Mouse (Mus musculus) right cerebral cortex, adult 18-20 months (tissue): Measurements from ENCODE around the gene Ucn2.

Experiments
- DNase-seq: peaks from one replicate; pipeline ENCODE4 v3.0.0; 2022; ENCODE audit warnings: mixed read lengths

Gene Ucn2

DNA sequence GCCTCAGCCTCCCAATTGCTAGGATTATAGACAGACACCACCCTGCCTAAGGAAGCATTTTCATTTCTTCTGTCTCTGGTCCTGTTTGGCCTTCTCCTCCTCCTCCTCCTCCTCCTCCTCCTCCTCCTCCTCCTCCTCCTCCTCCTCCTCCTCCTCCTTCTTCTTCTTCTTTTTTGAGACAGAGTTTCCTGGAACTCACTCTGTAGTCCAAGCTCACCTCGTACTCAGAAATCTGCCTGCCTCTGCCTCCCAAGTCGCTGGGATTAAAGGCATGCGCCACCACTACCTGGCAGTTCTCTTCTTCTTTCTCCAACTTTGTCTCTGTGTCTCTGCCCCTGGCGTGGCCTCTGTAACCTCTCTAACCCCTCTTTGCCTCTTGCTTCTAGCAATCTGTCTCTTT lies at the start of gene Ucn2:
Ucn2 (plus strand) TSS at position 301 of the 400 bp plus-strand sequence.
- no peak for DNase-seq

DNA sequence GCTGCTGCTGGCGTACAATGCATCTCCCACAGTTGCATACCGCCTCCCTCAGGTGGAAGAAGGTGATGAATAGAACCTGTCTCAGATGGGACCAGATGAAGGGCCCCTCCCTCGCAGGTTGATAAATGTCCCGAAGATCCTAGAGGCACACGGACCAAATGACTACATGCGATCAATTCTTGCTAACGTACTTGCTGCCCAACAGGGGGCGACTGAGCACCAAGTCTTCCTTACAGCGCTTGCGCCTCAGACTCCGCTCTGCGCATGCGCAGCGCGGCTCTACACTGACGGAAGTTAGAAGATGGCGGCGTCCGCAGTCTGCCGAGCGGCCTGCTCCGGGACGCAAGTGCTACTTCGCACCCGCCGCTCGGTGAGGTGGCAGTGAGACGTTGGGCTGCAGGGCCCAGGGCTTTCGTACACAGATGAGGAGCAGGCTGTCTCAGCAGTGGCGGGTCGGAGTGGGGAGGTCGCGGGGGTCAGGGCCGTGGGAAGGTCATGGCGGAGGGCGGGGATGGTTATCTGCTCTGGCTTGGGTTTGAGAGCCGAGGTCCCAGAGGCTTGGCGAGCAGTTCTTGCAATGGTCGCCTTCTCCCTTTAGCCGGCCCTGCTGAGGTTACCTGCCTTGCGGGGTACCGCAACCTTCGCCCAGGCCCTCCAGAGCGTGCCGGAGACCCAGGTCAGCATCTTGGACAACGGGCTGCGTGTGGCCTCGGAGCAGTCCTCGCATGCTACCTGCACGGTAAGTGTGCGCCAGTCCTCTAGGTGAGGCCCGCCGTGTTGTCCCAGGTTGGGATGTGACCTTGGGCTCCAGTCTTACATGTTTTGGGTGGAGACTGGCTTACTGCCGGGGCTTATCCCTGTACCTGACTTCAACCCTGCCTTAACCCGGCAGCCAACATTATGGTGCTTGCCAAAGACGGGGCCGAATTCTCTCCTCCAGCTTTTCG lies 49.1 kb upstream of the Ucn2 start, which contains the start of gene Uqcrc1:
Uqcrc1 (plus strand) TSS at position 216 of the 947 bp plus-strand sequence.
- DNase-seq: peak; percentile 95

DNA sequence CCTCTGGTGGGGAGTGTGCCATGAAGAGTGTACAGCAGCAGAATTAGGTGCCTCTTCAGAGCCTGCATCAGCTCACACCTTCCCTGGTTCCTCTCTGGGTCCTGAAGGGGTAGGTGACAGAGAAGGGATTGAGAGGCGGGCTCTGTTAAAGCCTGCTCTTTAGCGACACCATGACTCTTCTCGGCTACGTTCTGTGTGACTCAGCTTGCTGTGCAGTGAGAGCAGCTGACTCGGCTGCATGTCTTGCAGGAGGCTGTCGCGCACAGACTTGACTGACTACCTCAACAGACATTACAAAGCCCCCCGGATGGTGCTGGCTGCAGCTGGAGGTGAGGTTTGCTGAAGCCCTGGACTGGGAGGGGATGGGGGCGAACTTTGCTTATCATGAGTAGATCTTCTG lies 40.7 kb upstream of the Ucn2 start:
- DNase-seq: peak; percentile 25

DNA sequence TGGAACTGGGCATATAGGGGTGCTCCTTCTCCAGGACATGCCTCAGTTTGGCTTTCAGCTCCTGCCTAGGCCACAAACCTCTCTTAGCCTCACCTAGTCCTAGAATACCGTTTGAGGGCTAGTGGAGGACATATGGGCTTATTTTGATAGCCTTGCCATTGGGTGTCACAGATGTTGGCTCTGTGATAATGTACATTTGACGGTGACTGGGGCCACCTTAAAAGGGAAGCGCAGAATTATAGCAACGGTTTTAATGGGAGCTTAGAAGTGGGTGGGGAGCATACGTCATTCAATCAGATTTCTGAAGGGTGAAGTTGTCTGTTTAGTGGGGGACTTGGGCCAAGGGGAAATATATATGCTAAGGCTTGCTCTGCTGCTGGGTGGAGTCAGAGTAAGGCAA lies 40.2 kb upstream of the Ucn2 start:
- DNase-seq: no peak

DNA sequence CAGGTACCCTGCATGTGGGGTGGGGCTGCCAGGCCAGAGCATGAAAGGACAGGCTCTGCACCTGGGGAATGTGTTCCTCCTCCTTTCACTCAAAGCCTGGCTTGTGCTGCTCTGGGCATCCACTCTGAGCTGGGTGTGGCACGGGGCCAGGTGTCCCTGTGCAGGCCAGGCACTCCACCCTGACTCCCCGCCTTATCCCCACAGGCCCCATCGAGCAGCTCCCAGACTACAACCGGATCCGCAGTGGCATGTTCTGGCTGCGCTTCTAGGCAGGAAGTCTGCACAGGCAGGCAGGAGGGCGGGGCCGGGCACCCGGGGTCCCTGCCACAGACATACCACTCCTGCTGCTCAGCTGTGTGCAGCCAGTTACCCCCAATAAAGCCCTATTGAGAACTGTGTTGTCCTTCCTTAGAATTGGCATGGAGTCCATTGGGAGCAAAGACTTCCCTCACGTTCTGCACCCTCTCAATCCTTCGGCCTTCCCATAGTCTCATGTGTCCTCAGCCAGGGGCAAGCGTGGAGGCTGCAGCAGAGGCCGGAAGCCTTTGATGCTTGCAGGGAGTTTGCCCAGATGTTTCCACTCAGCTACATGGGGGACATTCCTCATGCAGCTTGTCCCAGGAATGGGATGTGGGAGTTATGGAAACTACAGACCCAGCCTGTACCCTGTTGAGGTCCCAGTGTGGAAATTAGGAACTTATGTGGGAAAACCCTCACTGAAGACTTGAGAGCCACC lies 36.4 kb upstream of the Ucn2 start:
- no peak for DNase-seq

DNA sequence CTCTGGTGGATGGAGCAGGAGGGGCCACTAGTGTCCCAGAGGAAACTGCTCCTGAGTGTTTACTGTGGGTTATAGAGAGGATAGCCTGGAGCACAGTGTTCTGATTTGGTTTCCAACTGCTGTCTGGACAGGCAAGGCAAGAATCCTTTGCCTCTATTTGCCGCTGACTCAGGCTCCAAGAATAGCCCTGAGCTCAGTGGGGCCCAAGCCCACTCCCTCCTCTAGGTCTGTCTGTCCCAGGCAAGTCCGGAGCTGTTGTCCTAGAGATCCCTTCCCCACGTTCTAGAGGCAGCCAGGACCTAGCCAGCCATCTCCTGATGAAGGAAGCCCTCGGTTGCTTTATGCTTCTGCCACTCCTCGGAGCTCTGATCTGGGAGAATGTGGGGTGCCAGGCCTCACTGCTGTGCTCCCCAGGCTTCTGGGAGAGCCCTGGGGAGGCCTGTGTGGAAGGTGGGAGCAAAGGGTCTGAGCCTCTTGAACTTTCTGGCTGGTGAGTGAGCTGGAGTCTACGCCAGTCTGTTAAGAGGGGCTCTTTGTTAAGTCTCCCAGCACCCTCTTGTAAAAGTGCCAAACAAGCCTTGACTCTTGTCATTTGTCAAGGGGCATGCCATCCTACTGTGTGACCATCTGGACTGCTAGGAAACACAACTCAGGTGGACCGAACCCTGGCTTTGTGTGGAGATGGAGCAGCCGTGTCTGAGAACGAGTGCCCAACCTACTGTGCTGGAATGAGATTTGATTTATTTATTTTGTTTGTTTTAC lies 35.7 kb upstream of the Ucn2 start:
- no peak for DNase-seq

DNA sequence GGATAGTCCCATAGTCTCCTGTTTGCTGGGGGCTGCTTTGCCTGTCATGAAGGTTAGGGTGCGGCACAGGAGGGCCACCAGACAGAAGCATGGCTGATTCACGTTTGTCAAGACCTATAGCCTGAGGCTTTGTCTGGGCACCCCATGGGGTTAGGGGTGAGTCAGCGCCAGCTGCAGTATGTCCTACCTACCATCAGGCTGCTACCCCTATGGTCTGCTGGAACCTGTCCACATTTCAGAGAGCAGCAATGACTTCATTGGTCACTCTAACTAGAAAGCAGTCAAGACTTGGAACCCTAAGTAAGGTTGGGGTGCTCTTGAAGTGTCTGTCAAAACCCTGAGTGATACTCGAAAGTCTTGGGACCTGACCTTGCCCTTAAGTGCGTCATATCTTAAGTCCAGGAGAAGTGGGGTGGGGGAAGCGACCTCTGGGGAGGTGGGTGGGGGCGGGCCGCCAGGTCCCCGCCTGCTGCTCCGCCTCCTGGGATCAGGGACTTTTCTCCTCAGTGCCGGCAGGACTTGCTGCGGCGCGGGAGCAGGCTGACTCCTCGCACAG lies 32.7 kb upstream of the Ucn2 start, which contains the start of gene Col7a1:
Col7a1 (plus strand) TSS at position 506 of the 556 bp plus-strand sequence.
- no peak for DNase-seq

DNA sequence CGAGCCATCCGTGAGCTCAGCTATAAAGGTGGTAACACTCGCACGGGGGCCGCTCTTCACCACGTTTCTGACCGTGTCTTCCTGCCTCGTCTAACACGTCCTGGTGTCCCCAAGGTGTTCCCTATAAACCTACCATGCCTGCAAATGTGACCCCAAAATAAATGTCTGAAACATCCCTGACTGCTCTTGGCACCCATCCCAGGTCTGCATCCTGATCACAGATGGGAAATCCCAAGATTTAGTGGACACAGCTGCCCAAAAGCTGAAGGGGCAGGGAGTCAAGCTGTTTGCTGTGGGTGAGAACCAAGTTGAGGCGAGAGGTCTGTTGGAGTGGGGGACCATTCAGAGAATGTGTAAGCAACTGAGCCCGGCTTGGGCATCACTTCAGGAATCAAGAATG lies 30.6 kb upstream of the Ucn2 start:
- no peak for DNase-seq

DNA sequence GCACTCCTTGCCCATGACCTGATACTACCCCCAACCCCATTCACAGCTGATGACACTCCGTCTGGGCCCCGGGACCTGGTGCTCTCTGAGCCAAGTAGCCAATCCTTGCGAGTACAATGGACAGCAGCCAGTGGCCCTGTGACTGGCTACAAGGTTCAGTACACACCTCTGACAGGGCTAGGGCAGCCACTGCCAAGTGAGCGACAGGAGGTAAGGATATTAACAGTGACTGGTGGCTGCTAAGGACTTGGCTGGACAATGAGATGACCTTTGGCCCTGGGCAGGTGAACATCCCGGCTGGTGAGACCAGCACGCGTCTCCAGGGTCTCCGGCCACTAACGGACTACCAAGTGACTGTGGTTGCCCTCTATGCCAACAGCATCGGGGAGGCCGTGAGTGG lies 30.0 kb upstream of the Ucn2 start:
- DNase-seq: no peak

DNA sequence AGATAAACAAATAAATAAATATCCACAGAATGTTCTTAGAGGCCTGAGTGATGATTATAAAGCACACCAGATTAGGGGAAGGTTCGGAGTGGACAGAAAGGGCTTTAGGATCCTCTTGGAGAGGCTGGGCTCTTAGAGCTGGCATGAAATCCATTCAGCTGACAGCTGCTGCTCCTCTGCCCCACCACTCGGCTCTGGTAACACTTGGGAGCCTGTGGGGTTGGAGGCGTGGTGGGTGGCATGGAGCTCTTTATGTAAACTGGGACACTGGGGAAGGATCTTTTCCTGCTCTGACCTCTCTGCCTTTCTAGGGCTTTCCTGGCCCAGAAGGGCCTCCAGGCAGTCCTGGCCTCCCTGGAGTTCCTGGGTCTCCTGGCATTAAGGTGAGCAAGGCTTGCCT lies 22.2 kb upstream of the Ucn2 start:
- no peak for DNase-seq

DNA sequence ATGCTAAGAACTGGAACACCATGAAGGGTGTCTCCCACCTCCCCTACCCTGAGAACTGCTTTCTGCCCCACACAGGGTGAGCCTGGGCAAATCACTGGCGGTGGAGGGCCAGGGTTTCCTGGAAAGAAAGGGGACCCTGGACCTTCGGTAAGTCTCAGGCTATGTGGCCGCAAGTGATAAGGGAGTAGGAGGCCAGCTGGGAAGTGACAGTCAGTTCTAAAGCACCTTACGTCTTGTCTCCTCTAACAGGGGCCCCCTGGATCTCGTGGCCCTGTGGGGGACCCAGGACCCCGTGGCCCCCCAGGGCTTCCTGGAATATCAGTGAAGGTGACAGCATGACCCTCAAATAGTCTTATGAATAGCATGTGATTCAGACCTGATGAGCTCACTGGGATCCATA lies 21.5 kb upstream of the Ucn2 start:
- DNase-seq: no peak

DNA sequence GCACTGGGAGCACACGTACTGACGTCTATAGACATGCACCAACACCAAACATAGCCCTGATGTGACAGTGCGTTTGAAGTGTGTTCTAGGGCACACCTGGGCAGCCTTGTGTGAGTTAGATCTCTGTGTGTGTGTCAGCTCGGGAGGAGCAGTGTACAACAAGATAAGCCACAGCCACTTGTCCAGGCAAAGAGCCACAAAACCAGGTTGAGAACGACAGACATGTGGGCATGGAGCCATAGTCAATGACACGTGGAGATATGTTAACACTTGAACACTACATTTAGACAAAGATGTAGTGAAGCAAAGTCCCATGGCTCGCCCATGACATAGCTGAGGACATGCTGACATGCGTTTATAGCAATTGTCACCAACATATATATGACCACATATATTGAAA lies 15.2 kb upstream of the Ucn2 start:
- no peak for DNase-seq

DNA sequence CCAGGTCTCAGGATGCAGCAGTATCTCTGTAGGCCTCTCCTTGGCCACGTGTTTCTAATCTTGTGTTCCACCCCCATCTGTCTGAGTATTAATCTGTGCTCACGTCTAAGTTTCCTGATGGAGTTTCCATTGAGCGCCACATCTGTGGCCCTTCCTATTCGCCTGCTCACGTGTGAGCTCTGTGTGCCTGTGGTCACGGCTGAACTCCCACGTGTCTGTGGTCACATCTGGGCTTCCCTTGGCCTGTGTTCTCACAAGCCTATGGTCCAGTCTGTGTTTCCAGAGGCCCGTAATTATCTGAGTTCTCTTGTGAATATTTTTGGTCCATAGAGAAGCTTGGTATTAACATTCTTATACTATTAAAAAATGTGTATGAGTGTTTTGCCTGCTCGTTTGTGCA lies 9.3 kb upstream of the Ucn2 start:
- DNase-seq: no peak

DNA sequence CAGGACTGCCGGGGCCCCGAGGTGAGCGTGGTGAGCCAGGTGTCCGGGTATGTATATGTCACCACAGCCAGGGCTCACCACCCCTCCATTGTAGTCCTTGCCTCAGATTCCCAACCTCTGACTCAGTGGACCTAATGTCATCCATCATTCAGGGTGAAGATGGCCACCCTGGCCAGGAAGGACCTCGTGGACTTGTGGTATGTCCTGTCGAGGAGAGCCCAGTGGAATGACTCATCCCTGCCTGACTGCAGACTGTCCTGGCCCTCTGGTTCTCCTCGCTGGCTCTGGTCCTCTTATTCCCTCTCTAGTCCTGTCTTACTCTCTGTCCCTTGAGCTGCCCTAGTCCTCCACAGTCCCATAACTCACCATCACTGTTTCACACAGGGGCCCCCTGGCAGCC lies 7.8 kb upstream of the Ucn2 start:
- DNase-seq: no peak

DNA sequence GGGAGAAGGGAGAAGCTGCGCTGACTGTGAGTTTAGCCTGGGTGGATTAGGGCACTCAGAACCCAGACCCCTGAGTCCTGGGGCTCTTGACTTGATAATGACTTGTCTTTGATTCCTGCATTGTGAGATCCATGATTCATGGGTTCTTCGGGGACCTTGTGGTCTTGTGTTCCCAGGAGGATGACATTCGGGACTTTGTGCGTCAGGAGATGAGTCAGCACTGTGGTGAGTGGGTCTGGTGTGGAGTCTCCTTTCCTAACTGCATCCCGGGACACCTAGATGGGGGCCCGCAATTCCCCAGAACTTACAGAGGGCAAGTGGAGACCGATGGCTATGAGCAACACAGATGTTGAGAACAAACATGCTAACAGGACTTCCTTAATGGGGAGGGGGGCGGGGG lies 3.3 kb upstream of the Ucn2 start:
- no peak for DNase-seq

DNA sequence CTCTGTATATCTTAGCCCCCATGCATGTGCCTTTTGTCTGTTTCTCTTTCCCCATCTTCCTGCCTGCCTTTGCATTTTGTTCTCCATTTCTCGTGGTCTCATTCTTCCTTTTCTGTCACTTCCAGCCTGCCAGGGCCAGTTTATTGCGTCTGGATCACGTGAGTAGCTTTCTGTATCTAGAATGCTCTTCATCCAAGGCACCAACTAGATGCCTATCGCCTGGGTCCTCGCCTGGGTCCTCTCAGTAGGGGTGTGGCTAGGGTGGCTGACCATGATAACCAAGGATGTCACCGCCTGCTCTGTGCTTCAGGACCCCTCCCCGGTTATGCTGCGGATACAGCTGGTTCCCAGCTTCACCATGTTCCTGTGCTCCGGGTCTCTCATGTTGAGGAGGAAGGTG lies 2.6 kb upstream of the Ucn2 start:
- no peak for DNase-seq

DNA sequence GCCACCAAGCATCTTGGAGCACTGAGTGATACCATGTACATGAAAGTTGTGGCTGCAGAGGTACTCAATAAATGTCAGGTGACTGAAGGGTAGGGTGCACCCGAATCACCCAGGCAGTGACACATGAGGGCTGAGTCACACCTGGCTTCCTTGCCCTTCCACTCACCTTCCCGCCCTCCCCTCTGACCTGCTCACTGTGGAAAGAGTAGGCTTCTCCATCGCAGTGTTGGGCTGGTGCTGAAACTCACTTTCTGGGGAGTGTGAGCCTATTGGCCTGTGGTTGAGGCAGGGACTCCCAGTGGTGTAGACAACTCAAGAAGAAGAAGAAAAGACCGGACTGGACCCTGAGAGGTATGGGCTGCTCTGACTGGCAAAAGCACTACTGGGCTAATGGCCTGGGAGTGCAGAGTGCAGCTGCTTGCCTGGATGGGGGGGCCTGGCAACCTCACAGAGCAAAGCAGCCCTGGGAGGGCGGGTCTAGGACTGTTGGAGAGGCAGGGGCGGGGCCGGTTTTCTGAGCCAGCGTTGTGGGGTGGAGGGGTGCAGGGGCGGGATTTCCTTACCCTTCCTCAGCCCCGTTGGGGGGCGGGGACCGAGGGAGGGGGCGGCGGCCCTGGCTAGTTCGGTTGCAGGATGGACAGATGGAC lies 2.0 kb downstream of the Ucn2 start:
- no peak for DNase-seq

DNA sequence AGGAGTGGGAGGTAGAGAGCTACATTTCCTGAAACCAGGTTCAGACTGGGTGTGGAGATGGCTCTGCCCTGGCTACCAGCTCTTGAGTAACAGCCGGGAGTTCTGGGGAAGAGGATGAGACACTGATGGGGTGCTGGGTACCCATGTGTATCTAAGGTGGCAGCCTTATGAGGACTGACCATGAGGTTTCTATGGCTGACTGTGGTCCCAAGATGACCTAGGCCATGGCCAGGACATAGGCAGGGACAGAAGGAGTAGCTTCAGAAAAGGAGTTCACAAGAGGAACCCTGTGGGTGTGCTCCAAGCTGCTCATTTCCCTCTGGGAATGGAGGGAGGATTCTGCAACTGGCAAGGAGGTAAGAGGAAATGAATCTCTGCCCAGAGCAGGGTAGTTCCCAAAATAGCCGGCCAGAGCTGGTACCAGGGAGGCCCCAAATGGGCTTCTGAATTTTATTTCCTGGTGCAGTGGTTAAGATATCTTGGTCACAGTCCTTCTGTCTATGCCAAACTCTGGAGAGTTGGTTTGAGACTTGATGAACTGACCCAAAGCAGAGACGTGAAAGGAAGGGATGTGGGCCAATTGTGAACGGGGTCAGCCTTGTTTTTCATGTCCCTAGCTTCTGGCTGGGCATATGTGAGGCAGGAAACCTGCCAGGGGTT lies 4.1 kb downstream of the Ucn2 start:
- DNase-seq: no peak

DNA sequence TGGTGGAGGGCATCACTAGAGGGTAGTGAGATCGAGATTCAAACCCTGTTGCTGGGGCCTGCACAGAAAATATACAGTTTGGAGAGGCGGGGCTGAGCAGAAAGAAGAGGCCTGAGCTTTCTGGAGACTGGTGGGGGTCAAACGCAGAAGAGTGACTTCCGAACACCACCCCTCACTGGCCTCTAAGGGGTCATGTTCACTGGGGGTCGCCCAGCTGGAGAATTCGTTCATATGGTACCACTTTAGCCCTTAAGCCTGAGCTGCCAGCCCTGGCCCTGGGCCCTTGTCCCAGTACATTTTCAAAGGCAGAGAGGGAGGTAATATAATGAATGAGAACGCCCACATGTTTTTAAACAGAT lies 4.6 kb downstream of the Ucn2 start:
- DNase-seq: no peak

DNA sequence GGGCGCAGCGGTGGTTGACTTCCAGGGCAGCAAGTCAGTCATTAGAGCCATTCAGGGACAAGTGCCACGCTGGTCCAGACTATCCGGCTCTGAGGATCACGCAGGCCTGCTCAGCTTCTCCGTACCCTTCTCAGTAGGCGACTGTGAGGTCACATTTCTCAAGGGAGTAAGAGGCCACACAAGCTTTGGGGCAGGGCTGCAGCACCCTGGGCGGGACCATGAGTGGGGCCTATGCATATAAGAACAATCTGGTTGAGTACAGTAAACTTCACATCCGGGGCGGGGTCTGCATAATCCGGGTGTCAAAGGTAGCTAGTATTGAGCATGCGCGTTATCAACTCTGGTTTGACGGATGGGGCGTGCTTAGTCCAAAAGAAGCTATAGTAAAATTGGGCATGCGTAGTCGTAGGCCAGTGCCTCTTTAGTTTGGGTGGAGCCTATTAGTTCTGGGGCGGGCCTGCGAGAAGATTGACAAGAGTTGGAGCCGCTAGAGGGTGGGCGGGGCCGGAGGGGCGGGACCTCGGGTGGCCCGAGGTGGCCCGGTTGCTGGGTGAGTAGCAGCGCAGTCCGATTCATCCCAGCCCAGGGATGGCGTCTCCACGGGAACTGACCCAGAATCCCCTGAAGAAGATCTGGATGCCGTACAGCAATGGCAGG lies 5.7 kb downstream of the Ucn2 start, which contains the start of gene Pfkfb4:
Pfkfb4 (plus strand) TSS at position 351 of the 657 bp plus-strand sequence.
- peak; percentile 96 for DNase-seq

DNA sequence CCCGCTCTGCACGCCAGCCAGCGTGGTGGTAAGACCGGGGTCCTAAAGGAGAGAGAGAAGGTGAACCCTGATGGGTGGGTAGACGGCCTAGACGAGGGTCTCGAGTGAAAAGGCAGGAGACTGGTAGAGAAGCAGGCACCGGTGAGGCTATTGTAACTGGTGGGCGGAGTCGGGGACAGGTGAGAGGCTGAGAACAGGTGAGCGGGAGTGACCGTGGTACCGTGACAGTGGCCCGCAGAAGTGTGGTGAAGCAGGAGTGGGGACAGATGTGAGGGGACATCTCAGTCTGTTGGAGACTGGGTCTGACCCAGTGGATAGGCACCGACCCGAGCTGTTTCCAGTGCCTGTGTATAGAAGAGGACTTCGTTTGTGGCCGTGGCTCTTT lies 6.3 kb downstream of the Ucn2 start:
- no peak for DNase-seq
